Mouse (Mus musculus) heart, adult 8-10 months (tissue): ENCODE data around the gene Snrpc. TPM values are rescaled to one million over a fixed set of nuclear protein-coding genes. Genes with fewer than 3 reads are reported as not detected.
"Not testable (repeated sequence)": the region's sequence is repeated elsewhere in the genome, so short reads cannot be mapped to it uniquely, and the experiment has no call there.

ENCODE experiments used
- DNase-seq: peaks from one replicate; pipeline ENCODE4 v3.0.0; 2022; ENCODE audit warnings: low spot score
- total RNA-seq, 4 experiments: library from RNA; stranded (reverse); gene quantifications; 2 replicates each; pipeline ENCODE4 v1.2.4; 2022

Snrpc gene
- total RNA-seq: 10 to 100 TPM; 39.9 to 48.3 (median 47.0) TPM

DNA sequence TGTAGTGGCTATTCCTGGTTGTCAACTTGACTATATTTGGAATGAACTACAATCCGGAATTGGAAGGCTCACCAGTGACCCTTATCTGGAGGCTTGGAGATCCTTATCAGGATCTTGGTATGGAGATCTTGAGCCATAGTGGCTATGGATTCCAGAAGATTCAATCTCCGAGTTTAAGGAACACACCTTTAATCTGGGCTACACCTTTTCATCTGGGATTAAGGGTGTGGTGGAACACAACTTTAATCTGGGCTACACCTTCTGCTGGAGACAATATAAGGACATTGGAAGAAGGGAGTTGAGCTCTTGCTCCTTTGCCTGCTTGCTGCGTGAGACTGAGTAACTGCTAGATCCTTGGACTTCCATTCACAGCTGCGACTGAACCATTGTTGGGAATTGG is at the start of gene Snrpc:
Snrpc (plus strand) TSS at position 301 of the 400 bp plus-strand sequence.
- not testable (repeated sequence) for DNase-seq

DNA sequence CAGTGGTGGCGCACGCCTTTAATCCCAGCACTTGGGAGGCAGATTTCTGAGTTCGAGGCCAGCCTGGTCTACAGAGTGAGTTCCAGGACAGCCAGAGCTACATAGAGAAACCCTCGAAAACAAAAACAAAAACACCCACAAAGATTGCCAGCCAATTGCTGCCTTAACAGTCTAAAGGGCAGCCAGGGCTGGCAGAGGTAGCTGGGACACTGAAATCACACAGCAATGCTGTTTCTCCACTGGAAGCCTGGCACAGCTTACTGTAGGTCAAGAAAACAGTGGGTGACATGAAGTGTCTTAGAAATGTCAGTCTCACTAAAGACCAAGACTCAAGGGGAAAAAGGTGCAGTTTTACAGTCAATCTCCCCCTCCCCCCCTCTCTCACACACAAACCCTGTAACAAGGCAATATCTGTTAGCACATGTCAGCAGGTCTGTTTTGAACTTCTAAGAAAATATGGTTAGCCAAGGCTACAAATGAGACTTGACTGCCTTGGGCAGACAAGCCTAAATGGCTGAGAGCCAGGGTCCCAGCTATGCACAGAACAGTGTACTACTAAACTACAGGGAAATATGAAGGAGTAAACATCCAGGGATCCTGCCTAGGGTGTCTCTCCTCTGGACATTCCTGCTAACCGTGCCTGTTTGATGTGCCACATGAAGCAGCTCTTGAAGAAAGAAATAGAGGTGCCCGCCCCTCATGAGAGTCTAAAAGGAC is 49.3 kb upstream of the Snrpc start:
- DNase-seq: no peak

DNA sequence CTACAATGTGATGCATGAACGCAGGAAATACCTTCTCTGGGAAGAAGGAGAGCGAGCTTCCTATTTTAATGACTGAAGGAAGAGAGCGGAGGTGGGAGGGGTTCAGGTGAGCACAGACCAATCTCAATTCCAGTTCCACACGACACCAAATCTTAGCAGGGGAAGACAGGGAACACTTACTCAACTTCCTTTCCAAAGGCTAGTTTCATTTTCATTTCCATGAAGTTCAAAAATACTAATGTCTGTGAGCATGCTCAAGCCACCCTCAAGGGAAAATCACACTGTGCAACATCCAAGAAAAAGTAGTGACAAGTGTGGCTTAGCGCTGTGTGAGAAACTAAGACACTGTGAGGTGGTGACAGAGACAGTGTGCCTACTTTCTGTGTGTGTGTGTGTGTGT is 47.9 kb upstream of the Snrpc start:
- DNase-seq: no peak

DNA sequence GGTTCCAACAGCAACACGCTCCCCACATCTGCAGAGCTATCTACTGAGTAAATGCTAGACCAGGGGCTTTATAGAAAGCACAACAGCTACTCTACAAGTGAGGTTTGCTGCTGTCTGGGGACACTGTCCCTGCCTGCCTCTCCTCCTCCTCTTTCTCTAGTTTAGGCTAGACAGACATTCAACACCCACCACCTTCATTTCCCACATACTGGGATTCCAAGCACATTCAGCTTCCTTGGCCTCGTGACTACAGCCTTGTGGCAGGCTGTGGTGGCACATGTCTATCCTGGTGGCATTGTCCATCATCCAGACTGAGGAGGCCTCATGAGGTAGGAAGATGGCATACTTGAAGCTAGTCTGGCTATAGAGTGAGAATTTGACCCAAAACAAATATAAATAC is 47.0 kb upstream of the Snrpc start:
- no peak for DNase-seq

DNA sequence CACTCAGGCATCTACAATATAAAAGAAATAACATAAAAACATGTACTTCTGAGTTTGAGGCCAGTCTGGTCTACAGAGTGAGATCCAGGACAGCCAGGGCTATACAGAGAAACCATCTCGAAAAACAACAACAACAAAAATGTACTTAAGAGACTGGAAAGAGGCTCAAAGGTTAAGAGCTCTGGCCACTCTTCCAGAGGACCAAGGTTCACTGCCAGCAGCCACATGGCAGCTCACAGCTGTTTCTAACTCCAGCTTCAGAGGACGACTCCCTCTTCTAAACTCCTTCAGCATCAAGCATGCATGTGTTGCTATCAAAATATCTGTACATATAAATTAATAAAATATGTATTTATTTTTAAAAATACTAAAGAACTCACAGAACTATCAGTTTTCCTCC is 46.4 kb upstream of the Snrpc start:
- DNase-seq: no peak

DNA sequence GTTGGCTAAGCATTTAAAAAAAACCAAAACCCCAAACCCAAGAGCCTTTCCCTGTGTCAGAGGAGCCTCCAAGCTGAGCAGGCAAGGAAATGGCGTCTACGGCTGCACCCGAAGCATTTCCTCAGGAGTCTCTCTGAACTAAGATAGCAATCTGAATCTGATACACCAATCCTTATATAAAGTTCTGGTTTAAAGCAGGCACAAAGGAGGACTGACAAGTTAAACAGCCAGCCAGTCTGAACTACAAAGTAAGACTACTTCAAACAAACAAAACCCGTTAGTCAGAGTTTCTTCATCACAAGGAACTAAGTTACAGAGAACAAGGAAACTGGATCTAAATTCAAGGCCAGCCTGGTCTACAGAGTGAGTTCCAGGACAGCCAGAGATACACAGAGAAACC is 45.4 kb upstream of the Snrpc start:
- no peak for DNase-seq

DNA sequence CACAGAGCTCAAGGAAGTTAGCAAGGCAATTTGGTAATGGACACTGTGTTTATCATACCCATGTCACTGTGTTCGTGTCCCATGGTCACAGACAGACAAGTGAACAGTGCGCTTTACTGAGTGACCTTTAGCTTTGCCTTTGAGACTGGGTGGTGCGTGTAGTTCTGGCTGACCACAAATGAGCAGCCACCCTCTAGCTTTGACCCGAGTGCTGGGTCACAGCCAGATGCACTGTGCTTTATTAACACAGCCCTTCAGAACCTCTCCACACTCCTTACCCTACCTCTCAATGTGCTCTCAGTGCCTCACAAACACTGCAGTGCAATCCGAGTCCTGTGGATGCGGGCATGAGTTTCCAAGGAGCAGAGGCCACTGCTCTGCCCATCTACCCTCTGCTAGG is 44.8 kb upstream of the Snrpc start:
- DNase-seq: no peak

DNA sequence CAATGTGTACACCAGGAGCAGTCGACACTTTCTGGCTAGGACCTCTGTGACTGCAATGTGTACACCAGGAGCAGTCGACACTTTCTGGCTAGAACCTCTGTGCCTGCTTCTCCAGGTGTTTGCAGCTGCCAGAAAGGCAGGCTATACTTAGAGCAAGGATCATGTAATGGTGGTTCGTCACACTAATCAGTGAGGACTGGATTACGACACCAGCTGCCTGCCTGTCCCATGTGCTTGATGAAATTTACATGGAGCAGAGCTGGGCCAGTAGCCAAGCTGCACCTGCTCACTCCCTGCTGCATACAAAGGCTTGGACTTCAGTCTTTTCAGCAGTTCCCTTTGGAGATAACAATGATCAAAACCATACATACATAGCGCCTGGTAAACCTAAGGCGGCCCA is 41.2 kb upstream of the Snrpc start:
- DNase-seq: peak; percentile 60

DNA sequence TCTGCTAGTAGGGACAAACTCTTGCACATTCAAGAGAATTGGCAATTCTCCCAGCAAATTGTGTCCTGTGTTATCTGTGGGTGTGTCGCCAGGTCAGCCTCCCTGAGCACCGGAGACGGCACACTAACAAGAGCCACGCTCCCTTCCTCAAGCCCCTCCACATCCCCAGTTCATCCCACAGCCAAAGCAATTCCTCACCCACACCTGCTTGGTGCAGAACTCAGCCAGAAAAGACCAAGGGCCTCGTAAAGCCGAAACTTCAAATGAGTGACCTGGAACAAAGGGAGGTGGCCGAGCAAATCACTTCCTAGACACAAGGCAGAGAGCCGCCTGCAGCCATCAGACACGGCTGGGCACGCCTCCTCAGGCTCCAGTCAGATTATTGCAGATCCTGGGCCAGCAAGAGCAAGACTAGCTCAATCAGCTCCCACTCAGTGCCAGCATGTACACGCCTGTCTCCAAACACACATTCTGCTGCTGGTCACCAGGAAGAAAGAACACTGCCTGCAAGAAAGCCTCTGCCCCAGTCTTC is 40.5 kb upstream of the Snrpc start:
- DNase-seq: no peak

DNA sequence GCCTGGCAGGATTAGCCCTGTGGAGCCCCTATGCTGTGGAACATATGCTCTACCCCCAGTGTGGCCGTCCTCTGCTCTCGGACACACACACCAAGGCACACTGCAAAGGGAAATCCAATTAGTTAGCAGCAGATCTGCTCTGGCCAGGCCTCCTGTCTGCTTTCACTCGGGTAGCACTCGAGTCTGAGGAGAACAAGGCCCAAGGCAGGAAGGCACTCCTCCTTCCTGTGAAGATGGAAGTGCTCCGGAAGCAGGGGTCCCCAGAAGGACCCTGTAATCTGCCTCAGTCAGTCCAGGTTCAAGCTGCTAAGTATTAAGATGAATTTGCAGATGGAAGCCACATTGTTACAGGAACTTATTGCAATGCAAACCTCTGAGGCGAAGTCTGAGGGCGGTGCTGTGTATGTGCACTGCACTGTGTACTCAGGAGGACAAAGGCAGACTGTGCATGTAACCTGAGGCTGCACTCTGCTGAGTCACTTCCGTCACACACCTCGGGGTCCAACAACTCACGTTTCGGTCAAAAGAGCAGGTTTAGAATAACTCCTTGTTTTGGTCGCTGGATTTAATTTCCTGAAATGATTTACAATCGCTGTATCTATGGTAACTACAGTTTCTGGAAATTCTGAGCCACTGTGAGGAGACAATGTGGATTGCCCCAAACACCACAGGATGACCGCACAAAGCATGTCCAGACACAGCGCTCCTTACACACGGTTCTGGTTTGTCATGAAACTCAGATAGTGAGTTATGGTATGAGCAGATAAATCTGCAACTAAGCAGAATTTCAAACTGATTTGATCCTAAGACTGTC is 38.0 kb upstream of the Snrpc start:
- DNase-seq: no peak

DNA sequence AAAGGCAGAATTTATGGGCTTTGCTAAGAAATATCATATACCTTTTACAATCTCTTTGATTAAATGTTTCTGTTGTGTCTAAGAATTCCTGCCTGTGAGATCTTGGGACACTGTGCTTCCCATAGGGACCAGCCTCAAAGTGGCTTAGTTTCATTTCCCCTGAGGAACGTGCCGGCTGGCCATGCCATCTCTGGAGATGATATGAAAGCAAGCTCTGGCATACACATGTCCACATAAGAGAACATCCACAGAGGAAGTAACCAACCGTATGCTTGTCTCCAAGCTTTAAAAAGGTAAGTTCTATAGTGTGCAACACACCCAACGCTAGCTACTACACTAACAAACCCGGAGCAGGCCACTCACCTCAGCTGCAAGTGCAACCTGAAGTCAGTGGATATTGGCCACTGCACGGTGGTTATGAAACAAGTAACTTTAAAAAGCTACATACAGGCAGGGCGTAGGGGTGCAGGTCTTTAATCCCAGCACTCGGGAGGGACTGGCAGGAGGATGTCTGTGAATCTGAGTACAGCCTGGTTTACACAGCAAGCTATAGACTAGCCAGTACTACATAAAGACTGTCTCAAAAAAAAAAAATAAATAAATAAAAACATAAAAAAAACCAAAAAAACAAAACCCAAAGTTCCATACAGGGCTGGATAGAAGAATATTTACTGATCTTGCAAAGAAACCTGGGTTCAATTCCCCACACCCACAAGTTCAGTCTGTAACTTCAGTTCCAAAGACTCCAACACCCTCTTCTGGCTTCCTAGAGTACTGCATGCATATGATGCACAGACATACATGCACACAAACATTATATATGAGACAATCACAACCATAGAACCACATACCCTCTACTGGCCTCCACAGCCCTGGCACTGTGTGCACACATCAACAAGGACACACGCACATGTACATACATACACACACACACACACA is 37.0 kb upstream of the Snrpc start:
- DNase-seq: no peak

DNA sequence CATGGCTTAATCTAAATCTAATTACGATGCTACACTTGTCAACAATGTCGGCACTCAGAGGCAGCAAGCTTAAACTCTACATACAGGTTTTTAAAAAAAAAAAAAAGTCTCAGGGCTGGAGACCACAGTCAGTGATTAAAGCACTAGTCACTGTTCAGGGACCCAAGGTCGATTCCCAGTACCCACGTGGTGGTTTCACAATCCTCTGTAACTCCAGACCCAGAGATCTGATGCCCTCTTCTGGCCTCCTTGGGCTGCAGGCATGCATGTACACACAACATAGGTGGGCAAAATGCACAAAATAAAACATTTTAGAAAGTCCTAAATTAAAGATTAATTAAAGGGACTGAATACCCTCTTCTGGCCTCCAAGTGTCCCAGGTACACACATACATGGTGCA is 34.2 kb upstream of the Snrpc start:
- DNase-seq: no peak

DNA sequence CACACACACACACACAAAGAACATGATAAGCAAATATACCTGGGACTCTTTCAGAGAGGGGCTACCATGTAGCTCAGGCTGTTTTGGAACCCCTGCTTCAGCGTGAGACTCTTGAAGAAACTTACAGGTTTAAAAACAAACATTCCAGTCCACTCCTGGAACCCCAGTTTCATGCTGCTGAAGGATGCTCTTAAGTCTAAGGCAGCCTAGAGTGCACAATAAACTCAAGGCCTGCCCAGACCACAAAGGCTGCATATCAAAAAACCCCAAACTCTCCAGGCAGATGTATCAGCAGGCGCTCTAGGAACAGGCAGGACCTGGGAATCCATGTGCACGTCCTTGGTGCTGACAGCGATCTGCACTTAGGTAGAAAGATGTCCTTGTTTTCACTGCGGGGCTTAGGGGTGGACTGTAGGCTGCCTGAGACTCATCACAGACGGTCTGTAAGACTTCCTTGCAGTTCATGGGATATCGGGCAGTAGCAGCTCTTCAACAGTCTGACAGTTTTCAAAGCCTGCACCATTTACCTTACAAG is 33.7 kb upstream of the Snrpc start:
- DNase-seq: no peak

DNA sequence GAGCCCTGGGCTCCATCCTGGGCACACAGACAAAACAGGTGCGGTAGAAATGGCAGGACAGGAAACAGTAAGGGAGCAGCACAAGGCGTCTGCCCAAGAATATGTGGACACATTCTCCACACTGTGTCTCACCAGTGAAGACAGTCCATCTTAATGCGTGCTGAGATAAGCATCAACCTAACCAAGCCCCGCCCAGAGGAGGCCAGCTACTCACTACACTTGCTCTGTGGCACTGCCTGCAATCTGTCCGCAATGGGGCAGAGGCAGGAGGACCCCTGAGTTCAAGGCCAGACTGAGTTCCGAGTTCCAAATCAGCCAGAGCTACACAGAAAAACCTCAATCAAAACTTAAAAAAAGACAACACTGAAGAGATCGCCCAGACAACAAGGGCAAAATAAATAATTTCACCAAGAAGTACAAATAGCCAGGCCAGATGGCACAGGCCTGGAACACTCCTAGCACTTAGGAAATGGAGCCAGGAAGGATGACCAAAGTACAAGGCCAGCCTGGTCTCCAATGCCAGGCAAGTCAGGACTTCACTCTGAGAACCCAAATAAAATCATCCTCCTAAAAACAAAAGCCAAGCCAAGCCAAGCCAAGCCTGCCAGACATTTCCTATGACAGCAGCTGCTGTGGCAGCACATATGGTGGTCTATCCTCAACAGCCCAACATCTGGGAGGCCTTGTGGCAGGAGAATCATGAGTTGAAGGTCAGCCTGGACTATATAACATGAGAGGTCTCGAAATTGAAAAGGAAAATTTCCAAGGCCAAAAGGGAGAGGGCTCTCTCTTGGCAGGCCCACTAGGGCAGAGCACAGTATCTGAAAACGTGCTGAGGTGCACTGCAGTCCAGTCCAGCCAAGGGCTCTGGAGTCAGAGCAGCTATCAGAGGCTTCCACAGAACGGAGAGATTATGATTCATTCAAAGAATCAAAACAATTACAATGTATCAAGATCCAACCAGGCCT is 32.9 kb upstream of the Snrpc start:
- no peak for DNase-seq

DNA sequence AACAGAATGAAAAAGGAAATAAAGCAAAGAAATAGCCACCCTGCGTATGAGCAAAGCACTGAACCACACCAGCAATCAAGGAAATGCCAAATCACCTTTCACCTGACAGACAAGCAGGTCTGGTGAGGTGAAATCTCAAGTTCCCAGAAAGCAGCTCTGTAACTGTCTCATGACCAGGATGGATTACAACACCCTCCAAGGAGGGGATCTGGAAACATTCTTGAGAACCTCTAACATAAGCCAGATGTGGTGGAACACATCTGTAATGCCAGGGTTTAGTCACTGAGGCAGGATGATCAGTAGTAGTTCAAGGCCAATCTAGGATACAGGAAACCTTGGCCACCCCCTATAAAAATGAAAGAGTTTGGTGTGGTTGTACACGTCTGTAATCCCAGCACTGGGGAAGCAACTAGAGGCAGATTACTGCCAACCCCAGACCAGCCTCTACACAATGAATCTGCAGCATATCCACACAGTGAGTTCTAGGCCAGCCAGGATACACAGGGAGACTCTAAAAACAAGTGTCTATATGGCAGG is 30.3 kb upstream of the Snrpc start:
- DNase-seq: no peak

DNA sequence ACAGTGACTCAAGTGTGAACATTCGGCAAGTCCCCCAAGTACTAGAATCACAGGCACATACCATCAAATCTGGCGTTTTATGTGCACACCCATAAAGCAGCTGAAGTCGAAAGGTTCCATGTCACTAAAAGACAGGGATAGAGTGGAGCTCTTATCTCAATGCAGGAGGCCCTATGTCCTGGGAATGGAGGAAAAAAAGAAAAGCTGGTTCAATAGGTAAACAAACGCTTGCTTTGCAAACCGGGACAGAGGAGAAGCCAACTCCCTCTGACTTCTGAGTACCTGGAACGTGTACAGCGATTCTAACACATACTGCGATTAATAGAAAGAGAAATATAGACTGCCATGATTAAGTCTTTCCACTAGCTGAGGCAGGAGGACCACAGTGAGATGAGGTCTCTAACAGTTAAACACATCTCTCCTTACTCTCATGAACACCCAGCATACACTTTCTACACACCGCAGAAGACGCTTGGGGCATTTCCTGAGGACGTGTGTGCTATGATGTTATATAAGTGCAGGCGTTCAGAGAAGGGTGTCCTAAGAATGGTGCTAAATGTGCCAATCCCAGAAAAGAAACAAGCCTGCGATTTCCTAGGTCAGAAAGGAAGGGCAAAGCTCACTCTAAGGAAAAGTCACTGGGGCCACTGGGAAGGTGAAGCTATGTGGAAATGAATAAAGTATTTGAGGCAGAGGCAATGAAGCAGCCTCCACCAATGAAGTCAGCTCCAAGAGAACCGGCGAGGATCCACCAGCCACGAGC is 27.2 kb upstream of the Snrpc start:
- DNase-seq: no peak

DNA sequence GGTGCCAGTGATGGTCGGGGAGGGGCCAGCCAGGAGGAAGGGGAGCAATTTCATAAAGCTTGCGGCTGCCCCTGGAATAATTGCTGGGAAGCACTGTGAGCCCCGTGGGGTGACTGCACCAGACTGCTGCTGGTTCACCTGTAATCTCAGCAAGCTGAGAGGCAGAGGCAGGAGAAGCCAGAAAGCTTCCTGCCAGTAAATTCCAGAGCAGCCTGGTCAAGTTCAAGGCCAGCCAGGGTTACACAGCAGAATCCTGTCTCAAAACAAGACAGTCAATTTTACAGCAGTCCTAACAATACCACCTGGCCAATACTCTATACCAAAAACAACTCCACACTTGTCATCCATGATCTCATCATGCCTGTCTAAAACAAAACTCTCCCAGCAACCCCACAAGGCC is 26.0 kb upstream of the Snrpc start:
- DNase-seq: no peak

DNA sequence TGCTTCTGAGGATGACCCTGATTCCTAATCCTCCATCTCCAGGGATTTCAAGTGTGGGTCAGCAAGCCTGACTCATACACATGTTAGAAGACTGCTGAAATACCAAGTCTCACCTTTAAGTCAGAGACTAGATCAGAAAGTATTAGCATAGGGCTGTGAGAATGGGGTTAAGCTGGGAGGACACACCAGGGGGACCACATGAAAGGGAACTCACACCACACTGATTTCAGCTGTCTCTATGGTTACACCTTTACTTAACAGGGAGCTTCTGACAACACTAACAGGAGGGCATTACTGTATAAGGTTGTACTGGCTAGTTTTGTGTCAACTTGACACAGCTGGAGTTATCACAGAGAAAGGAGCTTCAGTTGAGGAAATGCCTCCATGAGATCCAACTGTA is 23.3 kb upstream of the Snrpc start:
- no peak for DNase-seq

DNA sequence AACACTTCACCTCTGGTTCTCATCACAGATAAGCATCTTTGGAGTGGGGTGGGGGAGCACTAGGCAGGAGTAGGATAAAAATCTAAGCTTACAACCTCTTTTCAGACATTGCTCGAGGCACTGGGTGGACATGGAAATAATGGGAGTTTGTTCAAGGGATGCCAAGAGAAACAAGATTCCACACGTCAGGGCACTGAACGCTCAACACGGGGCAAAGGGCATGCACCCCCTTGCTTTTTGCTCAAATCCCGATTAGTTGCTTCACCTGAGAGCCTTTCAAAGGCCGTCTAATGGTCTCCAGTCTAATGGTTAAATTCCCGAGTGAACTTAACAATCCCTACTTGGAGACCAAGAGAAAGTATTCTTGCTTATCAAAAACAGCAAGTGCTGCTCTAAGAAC is 18.9 kb upstream of the Snrpc start:
- no peak for DNase-seq
